Mouse (Mus musculus) erythroblast, embryonic 14.5 days (primary cell): ENCODE results near the gene Tmem266.

Experiments
- GATA1 ChIP-seq: IDR thresholded peaks from 2 replicates; pipeline ENCODE4 v1.6.1; 2012; ENCODE audit warnings: low read length, inconsistent platforms, mixed read lengths
- TAL1 ChIP-seq: IDR thresholded peaks from 3 replicates; pipeline ENCODE4 v1.6.1; 2012; ENCODE audit warnings: low read length, inconsistent platforms, mixed read lengths

GRCm38 (mm10) chr9:55291966-55292365, 34.7 kb upstream of the Tmem266 start:
- TF ChIP-seq GATA1: no peak
- TF ChIP-seq TAL1: no peak
